Mouse (Mus musculus) brain, embryonic 14.5 days (tissue): ENCODE results near the gene St8sia1.

Source experiments
- CTCF ChIP-seq: fragments of 200-500 bp; IDR thresholded peaks from 2 replicates; pipeline ENCODE4 v1.5.1; 2012; ENCODE audit warnings: inconsistent platforms, mild to moderate bottlenecking, moderate library complexity, borderline replicate concordance; ENCODE audit not compliant: insufficient read depth, insufficient read length; ENCODE audit errors: extremely low read depth
- POLR2A ChIP-seq: fragments of 200-500 bp; IDR thresholded peaks from 2 replicates; pipeline ENCODE4 v1.6.1; 2012; ENCODE audit warnings: mild to moderate bottlenecking, inconsistent platforms, borderline replicate concordance; ENCODE audit not compliant: poor library complexity, insufficient read depth, insufficient read length, severe bottlenecking; ENCODE audit errors: extremely low read depth

- TF ChIP-seq CTCF (no peak), POLR2A (no peak)
Observed at GRCm38 (mm10) chr6:142823008-142823787, 141.1 kb downstream of the St8sia1 start.
